Mouse (Mus musculus) right cerebral cortex, postnatal 14 days (tissue): ENCODE data around the gene Gamt.
A peak's percentile ranks its signal among the peaks of the same experiment; 100 is the strongest.

Experiments used
- DNase-seq: peaks from one replicate; pipeline ENCODE4 v3.0.0; 2022

The Gamt gene

GRCm38 (mm10) chr10:80260642-80261584, at the start of gene Gamt, which contains the start of gene Dazap1:
Gene Gamt, minus strand, starts transcription at chr10:80261012.
Gene Dazap1, plus strand, starts transcription at chr10:80261486.
- peak; percentile 88 for DNase-seq

GRCm38 (mm10) chr10:80304862-80305261, 44.0 kb upstream of the Gamt start:
- no peak for DNase-seq

GRCm38 (mm10) chr10:80304458-80304857, 43.6 kb upstream of the Gamt start:
- DNase-seq, result no peak

GRCm38 (mm10) chr10:80302471-80302881, 41.7 kb upstream of the Gamt start:
- DNase-seq, result no peak

- no peak for DNase-seq
These were observed 41.2 kb upstream of the Gamt start for GRCm38 (mm10) chr10:80302082-80302355.

GRCm38 (mm10) chr10:80301256-80302081, 40.7 kb upstream of the Gamt start:
- DNase-seq, result no peak

GRCm38 (mm10) chr10:80300672-80301181, 39.9 kb upstream of the Gamt start:
- DNase-seq, result no peak

- no peak for DNase-seq
These were observed 39.0 kb upstream of the Gamt start for GRCm38 (mm10) chr10:80299824-80300223.

- no peak for DNase-seq
These were observed 38.5 kb upstream of the Gamt start for GRCm38 (mm10) chr10:80299301-80299700.

- peak; percentile 96 for DNase-seq
These were observed 37.9 kb upstream of the Gamt start for GRCm38 (mm10) chr10:80298571-80299281.

- DNase-seq, result no peak
These were observed 36.8 kb upstream of the Gamt start for GRCm38 (mm10) chr10:80297526-80298133.

- no peak for DNase-seq
These were observed 36.0 kb upstream of the Gamt start for GRCm38 (mm10) chr10:80296824-80297223.

- DNase-seq, result peak; percentile 76
These were observed 35.0 kb upstream of the Gamt start, which contains the start of gene Apc2 for GRCm38 (mm10) chr10:80295618-80296425. Gene Apc2, plus strand, starts transcription at chr10:80295977.

- DNase-seq, result no peak
These were observed 34.0 kb upstream of the Gamt start for GRCm38 (mm10) chr10:80294788-80295303.

GRCm38 (mm10) chr10:80294311-80294710, 33.5 kb upstream of the Gamt start:
- no peak for DNase-seq

GRCm38 (mm10) chr10:80293325-80293724, 32.5 kb upstream of the Gamt start:
- no peak for DNase-seq

- peak; percentile 96 for DNase-seq
These were observed 31.7 kb upstream of the Gamt start, which contains the start of gene Rps15 for GRCm38 (mm10) chr10:80292251-80293146. Gene Rps15, plus strand, starts transcription at chr10:80292453.

- DNase-seq, result peak; percentile 7
These were observed 27.8 kb upstream of the Gamt start for GRCm38 (mm10) chr10:80288657-80289056.

- peak; percentile 5 for DNase-seq
These were observed 27.3 kb upstream of the Gamt start for GRCm38 (mm10) chr10:80288097-80288496.
